Mouse (Mus musculus) lung, postnatal 0 days (tissue): ENCODE data around the gene Trp73.

Source experiments
- CTCF ChIP-seq: IDR thresholded peaks from 2 replicates; pipeline ENCODE4 v1.5.1; 2016; ENCODE audit warnings: antibody characterized with exemption, mild to moderate bottlenecking
- EP300 ChIP-seq: IDR thresholded peaks from 2 replicates; pipeline ENCODE4 v1.6.1; 2016; ENCODE audit warnings: antibody characterized with exemption, mild to moderate bottlenecking, control low read depth

DNA sequence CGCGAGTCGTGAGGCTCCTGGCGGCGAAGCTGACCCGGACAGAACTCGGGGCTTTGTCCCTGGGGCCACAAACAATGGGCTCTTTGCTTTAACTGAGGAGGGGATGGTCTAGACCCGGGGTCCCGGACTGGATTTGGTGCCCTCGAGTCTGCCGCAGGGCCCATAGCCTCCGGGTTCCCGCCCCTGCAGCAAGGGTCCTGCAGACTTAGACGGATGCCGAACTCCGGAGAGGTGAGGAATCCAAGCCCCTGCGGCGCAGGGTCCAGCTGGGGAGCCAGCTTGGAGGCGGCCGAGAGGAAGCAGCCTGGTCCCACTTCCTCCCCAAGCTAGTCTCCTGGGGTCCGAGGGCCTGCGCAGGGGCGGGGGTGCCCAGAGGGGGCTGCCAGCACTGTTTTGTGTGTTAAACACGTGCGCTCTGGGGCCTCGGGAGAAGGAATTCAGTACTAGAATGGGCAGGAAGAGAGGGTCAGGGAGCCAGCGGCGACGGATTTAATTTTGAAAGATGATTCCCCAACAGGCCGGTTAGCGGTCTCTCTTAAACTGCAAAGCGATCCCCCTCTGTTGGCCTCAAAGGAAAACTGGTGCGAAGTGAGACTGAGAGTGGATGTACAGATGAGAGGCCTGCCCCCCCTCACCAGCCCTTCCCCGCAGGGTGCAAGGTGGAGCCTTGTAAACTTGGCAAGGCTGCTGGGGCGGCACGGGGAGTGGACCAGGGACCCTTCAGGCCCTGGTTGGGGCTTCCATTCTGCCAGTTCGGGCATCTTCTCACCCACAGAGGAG, 31.3 kb upstream of the Trp73 start:
- no peak for TF ChIP-seq CTCF
- no peak for TF ChIP-seq EP300
